Mouse (Mus musculus): Measurements from ENCODE around the gene Tcf12. TPM values are rescaled to one million over a fixed set of nuclear protein-coding genes. Genes with fewer than 3 reads are reported as not detected.
A peak's percentile ranks its signal among the peaks of the same experiment; 100 is the strongest.

The Tcf12 gene
- polyA plus RNA-seq, 1 experiment from 2014 or later: 108 TPM

DNA sequence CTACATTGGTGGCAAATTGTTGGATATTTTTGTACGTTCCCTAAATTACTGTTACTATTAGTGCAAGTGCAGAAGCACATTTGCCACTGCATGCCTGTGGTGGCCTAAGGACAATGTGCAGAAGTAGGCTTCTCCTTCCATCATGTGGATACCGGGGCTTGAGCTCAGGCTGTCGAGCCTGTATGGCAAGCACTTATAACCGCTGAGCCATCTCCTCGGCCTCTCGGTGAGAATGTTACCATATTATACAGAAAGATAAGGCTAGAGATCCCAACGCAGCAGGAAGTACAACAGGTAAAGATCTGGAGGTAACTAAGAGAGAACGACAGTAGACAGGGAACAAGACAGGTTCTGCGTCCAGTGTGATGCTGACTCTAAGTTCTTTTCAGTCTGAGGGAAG is 263.8 kb downstream of the Tcf12 start:
- Histone ChIP-seq H3K4me2 (replicated peaks; ENCODE audit: low read depth, low read length) (no peak overlapping the region), H3K4me3 (ENCODE audit: low read length) (no peak overlapping the region), H3K9ac (ENCODE audit: low read depth, low read length) (no peak overlapping the region), H3K9me3 (ENCODE audit: control insufficient read depth, low read length) (no peaks in the 10 kb centered on the region), H3K27me3 (ENCODE audit: control insufficient read depth, insufficient read depth, low read length) (no peaks in the 10 kb centered on the region), H3K4me1 (ENCODE audit: control insufficient read depth, insufficient read depth, low read length) (no peaks in the 10 kb centered on the region), H3K36me3 (ENCODE audit: control insufficient read depth, insufficient read depth, low read length) (peaks cover 82% of the 10 kb centered on the region), H3K27ac (ENCODE audit: low read depth, low read length) (no peak overlapping the region)
- 97% methylated on average over 9 of the region's 9 CpGs for WGBS
- ATAC-seq (ENCODE audit: low FRiP score, low TSS enrichment): no peak

DNA sequence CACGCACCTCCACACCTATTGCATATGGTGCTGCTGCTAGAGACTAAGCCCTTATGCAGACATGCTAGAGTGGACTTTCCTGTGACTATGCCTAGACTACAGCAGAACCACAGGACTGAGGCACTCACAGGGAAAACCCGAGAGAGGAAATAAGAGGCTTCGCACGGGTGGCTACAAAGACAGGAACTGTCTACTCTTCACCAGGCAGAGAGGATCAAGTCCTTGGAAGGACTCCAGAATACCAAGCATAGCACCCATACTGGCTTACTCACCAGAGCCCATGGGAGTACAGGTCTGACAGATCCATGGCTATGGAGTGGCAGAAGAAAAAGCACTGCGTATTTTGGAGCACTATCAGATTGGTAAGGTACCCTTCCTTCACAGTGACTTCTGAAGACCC is 269.8 kb downstream of the Tcf12 start:
- 92% methylated on average over 5 of the region's 5 CpGs for WGBS

GRCm38 (mm10) chr9:71837366-71837765 is 274.3 kb downstream of the Tcf12 start:
- Histone ChIP-seq H3K4me1 (ENCODE audit: control insufficient read depth, insufficient read depth, low read length) (0 out of 2 replicates have a peak, but pooled peaks cover 5% of the 10 kb centered on the region), H3K27me3 (ENCODE audit: control insufficient read depth, insufficient read depth, low read length) (no peaks in the 10 kb centered on the region), H3K27ac (ENCODE audit: low read depth, low read length) (peak overlapping the region; percentile 2; the same call in 1 of the 2 replicates), H3K9me3 (ENCODE audit: control insufficient read depth, low read length) (no peaks in the 10 kb centered on the region), H3K36me3 (ENCODE audit: control insufficient read depth, insufficient read depth, low read length) (peaks cover 9% of the 10 kb centered on the region), H3K4me3 (ENCODE audit: low read length) (no peak overlapping the region), H3K4me2 (replicated peaks; ENCODE audit: low read depth, low read length) (no peak overlapping the region), H3K9ac (ENCODE audit: low read depth, low read length) (no peak overlapping the region)
- ATAC-seq (ENCODE audit: low FRiP score, low TSS enrichment): no peak
- WGBS: 13% methylated on average over 5 of the region's 5 CpGs

More for the DNA sequence above, 269.8 kb downstream of the Tcf12 start:
- no peaks in the 10 kb centered on the region for H3K4me1 ChIP-seq (ENCODE audit: control insufficient read depth, insufficient read depth, low read length)
- H3K4me2 ChIP-seq (replicated peaks; ENCODE audit: low read depth, low read length): no peak overlapping the region
- no peak for ATAC-seq (ENCODE audit: low FRiP score, low TSS enrichment)
- no peak overlapping the region for H3K27ac ChIP-seq (ENCODE audit: low read depth, low read length)
- no peak overlapping the region for H3K9ac ChIP-seq (ENCODE audit: low read depth, low read length)
- no peaks in the 10 kb centered on the region for H3K27me3 ChIP-seq (ENCODE audit: control insufficient read depth, insufficient read depth, low read length)
- no peak overlapping the region for H3K4me3 ChIP-seq (ENCODE audit: low read length)
- H3K36me3 ChIP-seq (ENCODE audit: control insufficient read depth, insufficient read depth, low read length): peaks cover 50% of the 10 kb centered on the region
- H3K9me3 ChIP-seq (ENCODE audit: control insufficient read depth, low read length): no peaks in the 10 kb centered on the region

DNA sequence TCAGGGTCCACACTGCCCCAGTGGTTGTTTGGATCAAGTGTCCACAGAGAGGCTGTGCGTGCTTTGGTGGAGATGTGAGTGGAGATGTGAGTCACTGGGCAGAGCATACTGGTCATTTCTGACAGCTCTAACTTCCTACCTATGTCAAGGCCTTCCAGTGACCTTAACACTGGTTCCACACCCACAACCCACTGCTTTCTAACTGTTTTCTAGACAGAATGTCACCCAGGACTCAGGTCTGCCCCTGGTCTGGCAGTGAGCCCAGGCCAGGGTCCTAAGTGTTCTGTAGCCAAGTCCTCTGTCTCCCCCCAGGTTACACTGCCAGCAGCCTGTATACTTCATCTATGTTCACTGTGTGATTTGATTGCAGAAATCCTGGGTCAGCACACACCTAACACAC is 275.3 kb downstream of the Tcf12 start:
- Histone ChIP-seq H3K27ac (ENCODE audit: low read depth, low read length) (peak overlapping the region; percentile 2; the same call in 1 of the 2 replicates), H3K9ac (ENCODE audit: low read depth, low read length) (no peak overlapping the region), H3K4me2 (replicated peaks; ENCODE audit: low read depth, low read length) (no peak overlapping the region), H3K9me3 (ENCODE audit: control insufficient read depth, low read length) (no peaks in the 10 kb centered on the region), H3K27me3 (ENCODE audit: control insufficient read depth, insufficient read depth, low read length) (no peaks in the 10 kb centered on the region), H3K4me1 (ENCODE audit: control insufficient read depth, insufficient read depth, low read length) (0 out of 2 replicates have a peak, but pooled peaks cover 5% of the 10 kb centered on the region), H3K4me3 (ENCODE audit: low read length) (no peak overlapping the region), H3K36me3 (ENCODE audit: control insufficient read depth, insufficient read depth, low read length) (no peaks in the 10 kb centered on the region)
- no peak for ATAC-seq (ENCODE audit: low FRiP score, low TSS enrichment)
- WGBS: 70% methylated on average over 1 of the region's 1 CpGs

DNA sequence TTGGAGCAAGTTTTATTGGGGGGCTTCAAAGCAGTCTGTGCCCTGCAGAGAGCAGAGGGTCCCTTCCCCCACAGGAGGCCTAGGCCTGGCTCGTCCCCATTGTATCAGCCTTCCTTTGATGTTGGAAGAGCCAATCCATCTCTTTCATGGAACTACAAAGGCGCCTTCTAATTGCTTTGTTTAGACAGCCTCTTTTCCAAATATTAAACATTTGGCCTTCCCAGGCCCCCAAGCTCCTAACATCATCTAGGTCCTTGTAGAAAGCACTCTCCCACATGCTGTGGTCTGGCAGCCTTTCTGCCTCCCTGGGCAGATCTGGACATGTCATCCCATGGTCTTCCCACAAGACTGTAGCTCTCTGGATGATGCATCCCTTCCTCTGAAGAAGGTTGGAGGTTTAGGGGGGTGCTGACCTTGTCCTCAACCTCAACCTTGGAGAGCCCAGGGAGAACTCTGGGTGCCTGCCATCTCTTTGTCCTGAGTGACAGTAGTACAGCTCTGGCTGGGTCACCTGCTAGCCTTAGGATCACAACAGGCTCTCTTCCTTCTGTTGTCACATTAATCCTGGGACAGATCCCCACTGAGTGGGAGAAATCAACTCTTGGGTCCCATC is 276.4 kb downstream of the Tcf12 start:
- H3K27ac ChIP-seq (ENCODE audit: low read depth, low read length): peak overlapping the region; percentile 2; the same call in 1 of the 2 replicates
- no peak overlapping the region for H3K4me3 ChIP-seq (ENCODE audit: low read length)
- peak; percentile 40 for ATAC-seq (ENCODE audit: low FRiP score, low TSS enrichment)
- H3K4me2 ChIP-seq (replicated peaks; ENCODE audit: low read depth, low read length): no peak overlapping the region
- no peaks in the 10 kb centered on the region for H3K9me3 ChIP-seq (ENCODE audit: control insufficient read depth, low read length)
- WGBS: 21% methylated on average over 2 of the region's 2 CpGs
- 0 out of 2 replicates have a peak, but pooled peaks cover 5% of the 10 kb centered on the region for H3K4me1 ChIP-seq (ENCODE audit: control insufficient read depth, insufficient read depth, low read length)
- no peaks in the 10 kb centered on the region for H3K27me3 ChIP-seq (ENCODE audit: control insufficient read depth, insufficient read depth, low read length)
- H3K9ac ChIP-seq (ENCODE audit: low read depth, low read length): no peak overlapping the region
- H3K36me3 ChIP-seq (ENCODE audit: control insufficient read depth, insufficient read depth, low read length): no peaks in the 10 kb centered on the region

- Histone ChIP-seq H3K9me3 (ENCODE audit: control insufficient read depth, low read length) (no peaks in the 10 kb centered on the region), H3K27me3 (ENCODE audit: control insufficient read depth, insufficient read depth, low read length) (no peaks in the 10 kb centered on the region), H3K4me1 (ENCODE audit: control insufficient read depth, insufficient read depth, low read length) (0 out of 2 replicates have a peak, but pooled peaks cover 5% of the 10 kb centered on the region), H3K4me3 (ENCODE audit: low read length) (no peak overlapping the region), H3K27ac (ENCODE audit: low read depth, low read length) (no peak overlapping the region), H3K9ac (ENCODE audit: low read depth, low read length) (no peak overlapping the region), H3K4me2 (replicated peaks; ENCODE audit: low read depth, low read length) (no peak overlapping the region), H3K36me3 (ENCODE audit: control insufficient read depth, insufficient read depth, low read length) (no peaks in the 10 kb centered on the region)
- WGBS: 33% methylated on average over 4 of the region's 4 CpGs
- ATAC-seq (ENCODE audit: low FRiP score, low TSS enrichment): no peak
These were observed 277.0 kb downstream of the Tcf12 start for GRCm38 (mm10) chr9:71834707-71835106.

DNA sequence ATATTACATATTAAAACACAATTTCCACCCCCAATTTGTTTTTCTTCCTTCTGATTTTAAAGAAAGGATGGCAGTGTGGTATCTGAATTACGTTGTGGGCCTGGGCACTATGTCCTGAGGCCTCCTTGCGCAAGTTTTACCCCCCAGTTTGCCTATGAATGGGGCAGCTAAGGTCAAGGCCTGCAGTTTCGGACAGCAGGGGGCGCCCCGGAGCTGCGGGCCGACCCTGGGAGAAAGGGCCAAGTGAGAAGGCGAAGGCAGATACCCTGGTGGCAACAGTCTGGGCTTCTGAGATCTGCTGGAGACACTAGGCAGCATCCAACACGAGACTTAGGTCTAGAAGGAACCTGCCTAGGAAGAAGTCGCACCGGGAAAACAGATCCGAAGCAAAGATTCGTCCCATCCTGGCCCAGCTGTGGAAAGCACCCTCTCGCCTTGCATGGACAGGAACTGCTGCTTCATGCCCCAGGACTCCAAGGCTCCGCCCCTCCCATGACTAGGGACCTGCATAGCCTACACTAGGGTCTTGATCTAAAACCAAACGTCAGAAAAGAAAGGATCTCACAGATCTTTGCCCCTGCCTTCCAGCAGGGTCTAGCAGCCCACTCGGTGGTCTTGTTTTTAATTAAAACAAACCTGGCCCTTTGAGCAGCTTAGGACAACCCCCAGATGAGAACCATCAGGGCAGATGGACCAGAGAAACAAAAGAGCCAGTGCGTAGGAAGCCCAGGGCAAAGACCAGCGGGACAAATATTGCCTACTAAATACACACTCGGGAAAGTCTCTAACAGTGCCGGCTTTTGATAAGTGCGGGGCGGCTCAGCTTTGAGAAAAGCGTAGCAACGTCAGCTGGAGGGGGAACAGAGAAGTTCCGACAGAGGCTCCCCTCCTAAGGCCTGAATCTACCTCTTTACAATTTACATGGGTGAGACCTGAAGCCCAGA is 279.6 kb downstream of the Tcf12 start:
- H3K4me2 ChIP-seq (replicated peaks; ENCODE audit: low read depth, low read length): no peak overlapping the region
- no peak overlapping the region for H3K9ac ChIP-seq (ENCODE audit: low read depth, low read length)
- no peak overlapping the region for H3K27ac ChIP-seq (ENCODE audit: low read depth, low read length)
- H3K4me1 ChIP-seq (ENCODE audit: control insufficient read depth, insufficient read depth, low read length): 0 out of 2 replicates have a peak, but pooled peaks cover 5% of the 10 kb centered on the region
- H3K9me3 ChIP-seq (ENCODE audit: control insufficient read depth, low read length): no peaks in the 10 kb centered on the region
- H3K36me3 ChIP-seq (ENCODE audit: control insufficient read depth, insufficient read depth, low read length): no peaks in the 10 kb centered on the region
- H3K4me3 ChIP-seq (ENCODE audit: low read length): no peak overlapping the region
- no peaks in the 10 kb centered on the region for H3K27me3 ChIP-seq (ENCODE audit: control insufficient read depth, insufficient read depth, low read length)
- 46% methylated on average over 26 of the region's 26 CpGs for WGBS
- ATAC-seq (ENCODE audit: low FRiP score, low TSS enrichment): 0 out of 2 replicates have a peak, but pooled peaks have one; percentile 41

GRCm38 (mm10) chr9:71830994-71831393 is 280.7 kb downstream of the Tcf12 start:
- no peak overlapping the region for H3K9ac ChIP-seq (ENCODE audit: low read depth, low read length)
- 68% methylated on average over 4 of the region's 4 CpGs for WGBS
- H3K27ac ChIP-seq (ENCODE audit: low read depth, low read length): no peak overlapping the region
- peaks cover 3% of the 10 kb centered on the region; the same call in 1 of the 2 replicates for H3K4me1 ChIP-seq (ENCODE audit: control insufficient read depth, insufficient read depth, low read length)
- ATAC-seq (ENCODE audit: low FRiP score, low TSS enrichment): no peak
- no peaks in the 10 kb centered on the region for H3K27me3 ChIP-seq (ENCODE audit: control insufficient read depth, insufficient read depth, low read length)
- H3K9me3 ChIP-seq (ENCODE audit: control insufficient read depth, low read length): no peaks in the 10 kb centered on the region
- H3K36me3 ChIP-seq (ENCODE audit: control insufficient read depth, insufficient read depth, low read length): no peaks in the 10 kb centered on the region
- H3K4me2 ChIP-seq (replicated peaks; ENCODE audit: low read depth, low read length): no peak overlapping the region
- no peak overlapping the region for H3K4me3 ChIP-seq (ENCODE audit: low read length)

GRCm38 (mm10) chr9:71830365-71830764 is 281.3 kb downstream of the Tcf12 start:
- Histone ChIP-seq H3K27me3 (ENCODE audit: control insufficient read depth, insufficient read depth, low read length) (no peaks in the 10 kb centered on the region), H3K36me3 (ENCODE audit: control insufficient read depth, insufficient read depth, low read length) (no peaks in the 10 kb centered on the region), H3K9ac (ENCODE audit: low read depth, low read length) (no peak overlapping the region), H3K9me3 (ENCODE audit: control insufficient read depth, low read length) (no peaks in the 10 kb centered on the region), H3K4me1 (ENCODE audit: control insufficient read depth, insufficient read depth, low read length) (peaks cover 6% of the 10 kb centered on the region; the same call in 1 of the 2 replicates), H3K4me2 (replicated peaks; ENCODE audit: low read depth, low read length) (no peak overlapping the region), H3K27ac (ENCODE audit: low read depth, low read length) (no peak overlapping the region), H3K4me3 (ENCODE audit: low read length) (no peak overlapping the region)
- 67% methylated on average over 5 of the region's 5 CpGs for WGBS
- ATAC-seq (ENCODE audit: low FRiP score, low TSS enrichment): peak; percentile 43; the same call in 1 of the 2 replicates

All from kidney, embryonic 14.5 days (tissue).